Mouse (Mus musculus) ovary, postnatal 36 days (tissue): Measurements from ENCODE around the gene Qrfpr.
A peak's percentile ranks its signal among the peaks of the same experiment; 100 is the strongest.

ENCODE experiments used
- DNase-seq: peaks from one replicate; pipeline ENCODE4 v3.0.0; 2022; ENCODE audit warnings: low spot score, mixed read lengths

Qrfpr gene

GRCm38 (mm10) chr3:36221743-36222682, at the start of gene Qrfpr:
Gene Qrfpr (minus strand): TSS chr3:36222313.
- no peak for DNase-seq

GRCm38 (mm10) chr3:36263873-36264272, 41.8 kb upstream of the Qrfpr start:
- no peak for DNase-seq

- DNase-seq: no peak
Measured at GRCm38 (mm10) chr3:36263265-36263664, 41.2 kb upstream of the Qrfpr start.

GRCm38 (mm10) chr3:36250585-36250984, 28.5 kb upstream of the Qrfpr start:
- DNase-seq: no peak

- DNase-seq: no peak
Measured at GRCm38 (mm10) chr3:36248446-36248845, 26.3 kb upstream of the Qrfpr start.

GRCm38 (mm10) chr3:36229941-36230340, 7.8 kb upstream of the Qrfpr start:
- DNase-seq: no peak

GRCm38 (mm10) chr3:36227246-36227645, 5.1 kb upstream of the Qrfpr start:
- DNase-seq: no peak

- no peak for DNase-seq
Measured at GRCm38 (mm10) chr3:36223361-36223760, 1.2 kb upstream of the Qrfpr start.

- DNase-seq: no peak
Measured at GRCm38 (mm10) chr3:36212758-36213157, 9.4 kb downstream of the Qrfpr start.

GRCm38 (mm10) chr3:36210939-36211338, 11.2 kb downstream of the Qrfpr start:
- no peak for DNase-seq

GRCm38 (mm10) chr3:36209776-36210555, 12.1 kb downstream of the Qrfpr start:
- no peak for DNase-seq

- DNase-seq: no peak
Measured at GRCm38 (mm10) chr3:36207520-36208264, 14.4 kb downstream of the Qrfpr start.

GRCm38 (mm10) chr3:36202932-36203331, 19.2 kb downstream of the Qrfpr start:
- no peak for DNase-seq

GRCm38 (mm10) chr3:36201098-36201497, 21.0 kb downstream of the Qrfpr start:
- DNase-seq: no peak

GRCm38 (mm10) chr3:36189243-36189642, 32.9 kb downstream of the Qrfpr start:
- no peak for DNase-seq

- no peak for DNase-seq
Measured at GRCm38 (mm10) chr3:36186510-36186909, 35.6 kb downstream of the Qrfpr start.

GRCm38 (mm10) chr3:36181519-36181918, 40.6 kb downstream of the Qrfpr start:
- peak; percentile 10 for DNase-seq

GRCm38 (mm10) chr3:36173761-36174160, 48.4 kb downstream of the Qrfpr start:
- DNase-seq: no peak

- no peak for DNase-seq
Measured at GRCm38 (mm10) chr3:36171348-36171747, 50.8 kb downstream of the Qrfpr start.

- DNase-seq: no peak
Measured at GRCm38 (mm10) chr3:36170670-36171210, 51.4 kb downstream of the Qrfpr start.

- no peak for DNase-seq
Measured at GRCm38 (mm10) chr3:36155268-36155667, 66.8 kb downstream of the Qrfpr start.
